8 mouse cellular contexts compared by ENCODE assay signal in the genomic region with DNA sequence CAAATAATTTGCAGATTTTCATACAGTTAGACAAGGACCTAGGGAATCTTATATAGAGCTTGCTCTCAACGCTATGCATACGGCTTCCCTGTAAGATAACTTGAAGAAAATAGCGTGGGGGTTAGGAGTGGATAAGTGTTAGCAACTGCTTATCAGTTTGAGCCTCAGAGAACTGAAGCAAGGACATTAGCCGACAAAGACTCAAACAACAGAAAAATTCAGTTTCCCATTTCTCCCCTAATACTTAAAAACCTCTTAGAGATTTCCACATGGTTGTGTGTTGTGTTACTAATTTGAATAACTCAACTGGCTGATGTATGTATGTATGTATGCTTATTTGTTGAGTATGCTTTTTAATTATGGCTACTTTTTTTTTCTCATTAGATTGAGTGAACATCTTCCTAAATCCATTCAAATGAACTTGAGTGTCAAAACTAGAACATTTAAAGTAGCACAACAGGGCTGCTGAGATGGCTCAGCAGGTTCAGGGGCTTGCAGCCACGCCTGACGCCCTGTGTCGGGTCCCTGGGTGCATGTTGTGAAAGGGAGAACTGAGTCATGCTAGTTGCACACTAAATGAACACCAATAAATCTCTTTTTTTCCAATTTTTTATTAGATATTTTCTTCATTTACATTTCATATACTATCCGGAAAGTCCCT. TPM values are rescaled to one million over a fixed set of nuclear protein-coding genes. Genes with fewer than 3 reads are reported as not detected.
DNase-seq lines count a peak whose midpoint lies in the region; ATAC-seq lines count a peak whose summit lies in the region.

No protein-coding gene starts in this region.

- ATAC-seq in megakaryocyte, adult 5-6 weeks (ENCODE audit: poor library complexity, severe bottlenecking), result no peak
- no peak for ATAC-seq in forebrain, embryonic 13.5 days
- no peak; the same call in 1 of the 2 replicates for ATAC-seq in liver, embryonic 11.5 days (replicated peaks; ENCODE audit: low FRiP score)

- H3K9ac ChIP-seq in forebrain, embryonic 13.5 days, result no peak overlapping the region
- peak overlapping the region; percentile 92 for H3K9ac ChIP-seq in liver, embryonic 11.5 days (ENCODE audit: low read depth, low read length)

- 90% methylated on average over 8 of the region's 8 CpGs for whole genome bisulfite sequencing in forebrain, embryonic 13.5 days
- WGBS in liver, embryonic 11.5 days, result 48% methylated on average over 8 of the region's 8 CpGs

- no peaks in the 10 kb centered on the region for H3K27me3 ChIP-seq in megakaryocyte, embryonic 14.5 days (replicated peaks)
- no peaks in the 10 kb centered on the region for H3K27me3 ChIP-seq in forebrain, embryonic 13.5 days
- H3K27me3 ChIP-seq in liver, embryonic 11.5 days (replicated peaks; ENCODE audit: control insufficient read depth, insufficient read depth, low read length), result no peaks in the 10 kb centered on the region

- DNase-seq in liver, embryonic 11.5 days (ENCODE audit: low spot score), result no peak
- DNase-seq in cerebellum, adult 9-11 months, result no peak
- no peak for DNase-seq in right cerebral cortex, adult 18-20 months
- no peak for DNase-seq in natural killer cell, adult 2 months (ENCODE audit: low spot score in 2 of 2)
- no peak for DNase-seq in frontal cortex, postnatal 36 days (ENCODE audit: low spot score in 2 of 2)

- H3K36me3 ChIP-seq in megakaryocyte, embryonic 14.5 days (replicated peaks; ENCODE audit: low read length), result peaks cover 13% of the 10 kb centered on the region
- peaks cover 10% of the 10 kb centered on the region for H3K36me3 ChIP-seq in forebrain, embryonic 13.5 days (ENCODE audit: poor library complexity, severe bottlenecking)
- H3K36me3 ChIP-seq in liver, embryonic 11.5 days (ENCODE audit: control insufficient read depth, insufficient read depth, low read length), result peaks cover 12% of the 10 kb centered on the region; the same call in 1 of the 2 replicates

- peaks cover 37% of the 10 kb centered on the region for H3K4me1 ChIP-seq in megakaryocyte, embryonic 14.5 days
- H3K4me1 ChIP-seq in forebrain, embryonic 13.5 days, result peaks cover 23% of the 10 kb centered on the region
- H3K4me1 ChIP-seq in liver, embryonic 11.5 days (replicated peaks; ENCODE audit: control insufficient read depth, insufficient read depth, low read length), result peaks cover 18% of the 10 kb centered on the region

- H3K9me3 ChIP-seq in megakaryocyte, embryonic 14.5 days, result no peaks in the 10 kb centered on the region
- no peaks in the 10 kb centered on the region for H3K9me3 ChIP-seq in forebrain, embryonic 13.5 days (replicated peaks)
- H3K9me3 ChIP-seq in liver, embryonic 11.5 days (ENCODE audit: control insufficient read depth, low read length), result no peaks in the 10 kb centered on the region

- no peak overlapping the region for H3K27ac ChIP-seq in forebrain, embryonic 13.5 days
- H3K27ac ChIP-seq in liver, embryonic 11.5 days (ENCODE audit: low read depth, low read length), result peak overlapping the region; percentile 83

- peak overlapping the region; percentile 95 for H3K4me3 ChIP-seq in megakaryocyte, embryonic 14.5 days (replicated peaks)
- H3K4me3 ChIP-seq in forebrain, embryonic 13.5 days, result 0 out of 2 replicates have a peak overlapping the region, but pooled peaks have one; percentile 75
- peak overlapping the region; percentile 89 for H3K4me3 ChIP-seq in liver, embryonic 11.5 days (ENCODE audit: low read depth, low read length)

- H3K4me2 ChIP-seq in forebrain, embryonic 13.5 days, result peak overlapping the region; percentile 79
- peak overlapping the region; percentile 83 for H3K4me2 ChIP-seq in liver, embryonic 11.5 days

RNA-seq across cellular contexts. Expression of gene Minpp1, which starts 2.2 kb away (rescaled TPM):
- polyA plus RNA-seq in megakaryocyte, embryonic 14.5 days (2012; ENCODE audit: insufficient read depth, low replicate concordance), result 41.2 and 92.1 TPM in 2 replicates
- total RNA-seq in megakaryocyte, adult 5-6 weeks (2015), result 23.5 and 27.5 TPM in 2 replicates
- total RNA-seq in megakaryocyte, adult 5-6 weeks (2017), result 28.2 and 28.5 TPM in 2 replicates
- 38.6 and 43.6 TPM in 2 replicates for polyA plus RNA-seq in forebrain, embryonic 13.5 days (2015; fragmentation: Nextera tagmentation; extraction: Ambion mirVana)
- 137 and 153 TPM in 2 replicates for polyA plus RNA-seq in liver, embryonic 11.5 days (2014; fragmentation: Nextera tagmentation; extraction: Ambion mirVana)

RNA-seq across cellular contexts. Expression of gene Rpl9-ps6, which starts 21.3 kb away (rescaled TPM):
- 2.3 TPM in 1 of 2 replicates, not detected in the other for polyA plus RNA-seq in megakaryocyte, embryonic 14.5 days (2012; ENCODE audit: insufficient read depth, low replicate concordance)
- total RNA-seq in megakaryocyte, adult 5-6 weeks (2015), result 134 and 153 TPM in 2 replicates
- 50.9 and 68.5 TPM in 2 replicates for total RNA-seq in megakaryocyte, adult 5-6 weeks (2017)
- 98.9 and 101 TPM in 2 replicates for polyA plus RNA-seq in forebrain, embryonic 13.5 days (2015; fragmentation: Nextera tagmentation; extraction: Ambion mirVana)
- 144 and 148 TPM in 2 replicates for polyA plus RNA-seq in liver, embryonic 11.5 days (2014; fragmentation: Nextera tagmentation; extraction: Ambion mirVana)

Comparison
In these comparisons a context has a peak if more than half of its experiments do, and no peak if none do; other contexts are left out.
1. RNA of gene Rpl9-ps6, which starts 21.3 kb away (polyA plus RNA-seq): 144 to 148 TPM in liver, embryonic 11.5 days and 98.9 to 101 TPM in forebrain, embryonic 13.5 days; 2.3 TPM in megakaryocyte, embryonic 14.5 days; every median in the first group is over 10 times any median in the second.
2. Peak in every context shown above with its lines, with median percentiles within 50 percentile points of each other: H3K4me3 ChIP-seq.